Mouse (Mus musculus) mesoderm, embryonic 11.5 days (tissue): ENCODE data around the gene Cacna2d3.

Experiments used
- DNase-seq: peaks from one replicate; pipeline ENCODE4 v3.0.0-alpha.2; 2012; ENCODE audit warnings: low read depth, low spot score

The Cacna2d3 gene

GRCm38 (mm10) chr14:29643217-29643616 is 78.4 kb downstream of the Cacna2d3 start:
- DNase-seq, result no peak

GRCm38 (mm10) chr14:29639266-29639665 is 82.4 kb downstream of the Cacna2d3 start:
- DNase-seq, result no peak

GRCm38 (mm10) chr14:29628213-29628612 is 93.5 kb downstream of the Cacna2d3 start:
- no peak for DNase-seq

GRCm38 (mm10) chr14:29612436-29612835 is 109.2 kb downstream of the Cacna2d3 start:
- peak; percentile 27 for DNase-seq

GRCm38 (mm10) chr14:29608761-29609160 is 112.9 kb downstream of the Cacna2d3 start:
- DNase-seq, result no peak

GRCm38 (mm10) chr14:29599428-29599827 is 122.2 kb downstream of the Cacna2d3 start:
- DNase-seq, result peak; percentile 65

GRCm38 (mm10) chr14:29592896-29593295 is 128.8 kb downstream of the Cacna2d3 start:
- no peak for DNase-seq

GRCm38 (mm10) chr14:29589628-29590027 is 132.0 kb downstream of the Cacna2d3 start:
- DNase-seq, result no peak

GRCm38 (mm10) chr14:29581961-29582360 is 139.7 kb downstream of the Cacna2d3 start:
- DNase-seq, result no peak

- no peak for DNase-seq
These were observed 143.9 kb downstream of the Cacna2d3 start for GRCm38 (mm10) chr14:29577786-29578185.

GRCm38 (mm10) chr14:29575551-29575950 is 146.1 kb downstream of the Cacna2d3 start:
- DNase-seq, result no peak

- peak; percentile 19 for DNase-seq
These were observed 159.0 kb downstream of the Cacna2d3 start for GRCm38 (mm10) chr14:29562704-29563103.

GRCm38 (mm10) chr14:29561122-29561834 is 160.4 kb downstream of the Cacna2d3 start:
- no peak for DNase-seq

- DNase-seq, result no peak
These were observed 163.2 kb downstream of the Cacna2d3 start for GRCm38 (mm10) chr14:29558440-29558839.

GRCm38 (mm10) chr14:29556152-29556551 is 165.5 kb downstream of the Cacna2d3 start:
- DNase-seq, result no peak

GRCm38 (mm10) chr14:29552471-29552870 is 169.2 kb downstream of the Cacna2d3 start:
- no peak for DNase-seq

- no peak for DNase-seq
These were observed 173.0 kb downstream of the Cacna2d3 start for GRCm38 (mm10) chr14:29548646-29549045.

GRCm38 (mm10) chr14:29530516-29530915 is 191.1 kb downstream of the Cacna2d3 start:
- DNase-seq, result no peak

- no peak for DNase-seq
These were observed 193.0 kb downstream of the Cacna2d3 start for GRCm38 (mm10) chr14:29528696-29529095.

GRCm38 (mm10) chr14:29519751-29520669 is 201.7 kb downstream of the Cacna2d3 start:
- no peak for DNase-seq

GRCm38 (mm10) chr14:29502667-29503066 is 219.0 kb downstream of the Cacna2d3 start:
- DNase-seq, result no peak

- peak; percentile 14 for DNase-seq
These were observed 222.9 kb downstream of the Cacna2d3 start for GRCm38 (mm10) chr14:29498546-29499290.
